Mouse (Mus musculus) c-Kit-positive CD71-positive TER-119-negative erythroid progenitor cells, embryonic 14.5 days (primary cell): ENCODE results near the gene Hoxc9.

Experiments
- DNase-seq: peaks from one replicate; pipeline ENCODE4 v3.0.0-alpha.2; 2013; ENCODE audit warnings: low read depth

The Hoxc9 gene

DNA sequence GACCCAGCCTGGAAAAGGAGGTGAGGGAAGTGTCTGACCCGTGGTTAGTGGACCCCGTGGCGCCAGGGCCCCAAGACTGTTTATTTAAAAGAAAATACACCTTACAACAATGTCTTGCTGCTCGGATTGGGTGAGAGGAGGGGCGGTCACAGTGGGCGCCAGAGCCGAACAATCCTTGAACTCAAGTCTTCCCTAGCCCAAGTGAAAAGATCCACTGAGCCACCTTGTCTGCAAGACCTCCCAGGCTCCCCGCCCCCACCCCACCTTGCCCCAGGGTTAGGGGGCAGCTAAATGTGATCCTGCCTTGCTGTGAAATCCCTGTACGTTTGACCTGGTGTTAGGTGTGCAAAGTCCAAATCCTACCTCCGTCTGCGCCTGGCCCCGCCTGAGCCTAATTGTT, 19.3 kb upstream of the Hoxc9 start:
- no peak for DNase-seq

DNA sequence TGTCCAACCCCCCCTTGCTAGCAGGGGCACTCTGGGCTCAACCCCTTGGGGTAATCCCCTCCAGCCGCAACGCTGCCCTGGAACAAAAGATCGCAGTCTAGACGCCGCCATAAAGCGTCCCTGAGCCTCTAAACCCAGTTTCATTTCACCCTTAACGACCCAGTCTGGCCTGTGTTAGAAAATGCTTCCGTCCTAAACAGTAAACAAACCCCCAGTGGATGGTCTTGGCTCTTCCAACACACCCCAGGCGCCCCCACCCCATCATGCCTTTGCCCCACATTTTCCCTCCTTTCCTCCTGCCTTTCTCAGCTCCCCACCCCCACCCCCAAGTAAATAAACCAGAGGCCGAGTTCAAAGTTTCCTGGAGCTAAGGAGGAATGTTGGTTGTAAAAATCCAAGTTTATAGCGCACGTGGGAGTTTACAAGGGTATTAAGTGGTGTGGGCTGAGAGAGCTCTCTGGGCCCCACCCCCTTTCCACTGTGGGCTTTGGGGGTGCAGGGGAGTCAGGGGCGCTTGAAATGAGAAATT, 16.5 kb upstream of the Hoxc9 start:
- no peak for DNase-seq

DNA sequence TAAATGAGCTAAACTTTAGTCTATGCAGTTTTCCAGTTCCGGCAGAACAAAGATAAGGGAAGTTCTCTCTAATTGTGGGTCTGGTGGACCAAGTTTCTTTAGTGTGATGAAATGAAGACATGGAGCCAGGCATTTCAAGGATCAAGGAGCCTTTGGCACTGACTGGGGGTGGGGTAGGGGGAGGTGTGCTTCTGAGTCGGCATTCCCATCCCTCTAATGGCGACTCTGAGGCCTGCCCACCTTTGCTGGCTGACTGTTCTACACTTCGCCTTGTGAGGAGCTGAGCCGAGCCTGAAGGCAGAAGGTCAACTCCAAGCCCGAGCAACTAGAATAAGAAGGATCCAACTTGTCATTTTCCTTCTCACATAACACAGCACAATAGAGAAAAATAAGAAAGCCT, 14.5 kb upstream of the Hoxc9 start:
- no peak for DNase-seq

DNA sequence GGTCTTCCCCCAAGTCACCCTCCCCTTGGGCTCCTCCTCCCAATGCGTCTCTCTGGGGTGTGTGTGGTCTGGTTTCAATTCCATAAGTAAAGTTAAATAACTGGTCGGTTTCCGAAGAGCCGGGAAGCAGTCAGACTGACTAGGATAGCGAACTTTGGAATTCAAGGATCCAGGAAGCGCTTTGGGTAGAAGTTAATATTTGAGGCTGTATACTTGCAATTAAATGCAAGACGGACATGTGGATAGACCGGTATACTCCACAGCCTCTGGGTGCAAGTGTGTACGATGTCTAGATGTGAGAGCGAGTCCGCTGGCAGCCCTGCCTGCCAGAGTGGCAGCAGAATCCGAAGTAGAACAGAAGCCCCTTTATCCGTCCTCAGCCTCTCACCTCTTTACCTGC, 13.7 kb upstream of the Hoxc9 start:
- DNase-seq, result no peak

DNA sequence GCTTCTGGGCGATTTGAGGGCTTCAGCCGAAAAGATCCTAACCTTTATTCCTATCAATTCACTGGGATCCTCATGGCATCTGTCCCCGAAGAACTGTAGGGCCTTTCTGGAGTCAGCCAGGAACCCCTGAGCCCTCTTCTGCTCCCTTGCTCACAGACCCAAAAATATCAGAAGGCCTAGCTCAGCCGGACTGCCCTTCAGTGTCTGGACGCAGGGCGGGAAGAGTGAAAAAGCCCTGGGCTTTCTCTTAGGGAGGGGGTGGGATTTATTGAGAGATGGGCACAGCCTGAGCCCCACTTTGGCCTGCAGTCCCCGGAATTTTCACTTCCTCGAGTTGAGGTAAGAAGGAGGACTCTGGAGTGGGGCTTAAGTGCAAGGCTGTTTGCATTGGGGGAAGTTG, 13.0 kb upstream of the Hoxc9 start:
- no peak for DNase-seq

DNA sequence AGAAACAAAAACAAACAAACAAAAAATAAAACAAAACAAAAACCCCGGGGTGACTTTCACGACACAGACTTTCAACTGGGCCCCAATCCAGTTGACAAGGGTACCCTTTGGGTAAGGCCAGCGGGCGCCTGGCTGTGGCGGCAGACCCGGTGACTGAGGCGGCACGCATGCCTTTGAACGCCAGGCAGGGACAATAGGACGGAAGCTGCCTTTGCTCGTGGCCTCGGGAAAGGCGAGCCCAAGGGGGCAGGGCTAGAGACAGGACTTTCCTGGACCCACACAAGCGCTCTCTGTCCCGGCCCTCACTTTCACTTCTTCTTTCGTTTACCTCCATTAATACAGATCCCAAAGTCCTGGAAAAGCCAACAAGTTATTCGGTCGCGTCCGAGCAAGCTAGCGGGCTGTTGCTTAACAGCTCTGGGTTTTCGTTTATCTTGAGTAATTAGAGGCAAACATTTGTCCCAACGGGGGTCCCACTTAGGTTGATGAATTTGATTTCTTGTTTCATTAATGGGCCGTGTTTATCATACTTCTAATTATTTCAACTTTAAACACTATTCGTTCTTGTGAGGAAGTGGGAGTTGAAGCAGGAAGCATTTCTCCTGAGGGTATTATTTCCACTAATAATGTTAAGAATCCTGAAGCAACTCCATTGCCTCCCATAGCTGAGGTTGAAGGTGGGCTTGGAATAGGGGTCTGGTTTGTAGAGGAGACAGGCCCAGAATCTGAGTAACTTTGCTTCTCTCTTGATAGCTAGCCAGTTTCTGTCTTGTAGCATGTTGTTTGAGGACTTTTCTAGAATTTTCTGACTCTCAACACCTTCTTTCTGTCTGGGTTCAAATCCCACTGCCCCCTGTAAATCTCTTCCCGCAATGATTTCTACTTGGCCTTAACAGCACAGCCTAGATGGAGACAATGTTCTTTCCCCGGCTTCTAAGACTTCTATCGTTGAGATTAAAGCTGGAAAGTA, 12.3 kb upstream of the Hoxc9 start:
- DNase-seq, result no peak

DNA sequence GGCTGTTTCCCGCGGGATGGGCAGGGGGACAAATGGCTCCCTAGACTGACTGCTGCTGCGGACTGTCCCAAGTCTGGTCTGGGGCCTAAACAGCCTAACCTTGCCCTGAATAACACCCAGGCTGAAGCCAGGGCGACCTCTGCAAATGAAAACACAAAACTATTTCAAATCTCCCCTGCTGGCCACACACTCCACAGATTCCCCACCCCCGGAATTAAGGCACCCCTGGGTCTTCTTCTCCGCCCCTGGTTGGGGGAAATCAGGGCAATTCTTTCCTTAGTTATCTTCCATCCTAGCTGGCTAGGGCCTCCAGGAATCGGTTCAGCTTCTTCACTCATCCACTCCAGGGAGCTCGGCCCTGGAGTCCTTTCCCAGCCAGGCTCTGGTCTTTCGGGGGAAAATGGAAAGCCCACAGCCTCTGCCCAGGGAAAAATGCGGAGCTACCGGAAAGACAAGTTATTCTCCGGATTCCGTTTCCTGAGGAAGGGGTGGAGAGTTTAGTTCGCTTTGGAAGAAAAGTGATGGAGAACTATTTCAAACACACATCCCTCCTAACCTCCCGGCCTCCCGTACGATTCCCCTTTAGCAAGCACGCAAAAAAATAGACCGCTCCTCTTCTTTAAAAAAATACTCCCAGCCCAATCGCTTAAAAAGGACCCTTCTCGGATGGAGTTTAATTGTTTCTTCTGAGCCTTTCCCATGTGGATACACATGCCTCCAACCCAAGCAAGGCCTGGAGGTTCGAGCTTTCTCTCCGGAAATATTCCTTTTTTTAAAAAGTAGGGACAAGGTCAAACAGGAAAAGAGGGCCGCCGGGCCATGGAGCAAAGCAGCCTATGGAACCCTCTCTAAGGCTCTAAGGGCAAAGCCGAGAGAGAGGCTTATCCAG, 11.0 kb upstream of the Hoxc9 start:
- DNase-seq, result no peak

DNA sequence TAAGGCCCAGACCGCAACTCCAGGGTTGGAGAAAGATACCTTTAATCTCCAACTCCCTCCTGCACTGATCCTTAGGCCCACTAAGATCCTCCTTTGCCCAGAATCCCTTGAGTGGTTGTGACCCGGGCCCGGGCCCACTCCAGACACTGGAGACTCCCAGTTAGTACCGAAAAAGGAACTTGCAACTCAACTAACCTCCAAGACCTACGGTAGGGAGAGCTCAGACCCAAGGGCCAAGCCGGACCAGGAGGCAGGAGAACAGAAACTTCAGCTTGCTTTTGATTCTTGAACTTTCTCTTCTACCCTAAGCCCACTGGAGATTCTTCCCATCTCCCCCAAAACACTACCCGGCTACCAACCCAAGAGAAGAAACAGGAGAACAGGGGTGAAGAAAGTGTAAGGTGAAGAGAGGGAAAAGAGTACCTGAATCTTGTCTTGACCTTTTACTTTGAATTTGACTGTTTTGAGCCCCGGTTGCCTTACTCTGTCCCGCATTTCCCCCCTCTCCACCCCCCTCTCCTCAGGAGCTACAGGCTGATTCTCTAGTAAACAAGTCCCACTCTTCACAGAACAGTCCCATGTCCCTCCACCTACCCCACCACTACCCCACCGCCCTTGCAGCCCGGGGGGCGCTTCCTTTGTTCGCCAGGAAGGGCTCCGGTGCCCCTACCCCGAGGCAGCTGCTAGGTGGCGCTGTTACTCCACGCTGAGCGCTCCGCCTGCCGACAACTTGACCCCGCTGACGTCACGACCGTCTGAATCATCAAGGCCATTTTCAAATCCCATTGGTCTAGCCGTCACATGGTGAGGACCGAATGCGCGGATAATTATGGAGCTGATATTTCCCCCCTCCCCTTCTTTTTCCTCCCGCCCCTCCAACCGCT, 10.1 kb upstream of the Hoxc9 start:
- peak; percentile 50 for DNase-seq

DNA sequence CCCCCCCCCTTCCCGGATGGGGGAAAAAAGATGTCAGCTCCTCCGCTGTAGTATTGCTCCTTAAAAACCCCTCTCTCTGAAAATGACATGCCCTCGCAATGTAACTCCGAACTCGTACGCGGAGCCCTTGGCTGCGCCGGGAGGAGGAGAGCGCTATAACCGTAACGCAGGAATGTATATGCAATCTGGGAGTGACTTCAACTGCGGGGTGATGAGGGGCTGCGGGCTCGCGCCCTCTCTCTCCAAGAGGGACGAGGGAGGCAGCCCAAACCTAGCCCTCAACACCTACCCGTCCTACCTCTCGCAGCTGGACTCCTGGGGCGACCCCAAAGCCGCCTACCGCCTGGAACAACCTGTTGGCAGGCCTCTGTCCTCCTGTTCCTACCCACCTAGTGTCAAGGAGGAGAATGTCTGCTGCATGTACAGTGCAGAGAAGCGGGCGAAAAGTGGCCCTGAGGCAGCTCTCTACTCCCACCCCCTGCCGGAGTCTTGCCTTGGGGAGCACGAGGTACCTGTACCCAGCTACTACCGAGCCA, 9.4 kb upstream of the Hoxc9 start, which contains the start of gene Hoxc10:
TSS of gene Hoxc10 (plus strand) at position 21 of the 536 bp plus-strand sequence.
- DNase-seq, result no peak

DNA sequence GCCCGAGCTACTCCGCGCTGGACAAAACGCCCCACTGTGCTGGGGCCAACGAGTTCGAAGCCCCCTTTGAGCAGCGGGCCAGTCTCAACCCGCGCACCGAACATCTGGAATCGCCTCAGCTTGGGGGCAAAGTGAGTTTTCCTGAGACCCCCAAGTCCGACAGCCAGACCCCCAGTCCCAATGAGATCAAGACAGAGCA, 9.0 kb upstream of the Hoxc9 start, which contains the start of gene Hoxc5:
TSS of gene Hoxc5 (plus strand) at position 132 of the 199 bp plus-strand sequence.
- no peak for DNase-seq

DNA sequence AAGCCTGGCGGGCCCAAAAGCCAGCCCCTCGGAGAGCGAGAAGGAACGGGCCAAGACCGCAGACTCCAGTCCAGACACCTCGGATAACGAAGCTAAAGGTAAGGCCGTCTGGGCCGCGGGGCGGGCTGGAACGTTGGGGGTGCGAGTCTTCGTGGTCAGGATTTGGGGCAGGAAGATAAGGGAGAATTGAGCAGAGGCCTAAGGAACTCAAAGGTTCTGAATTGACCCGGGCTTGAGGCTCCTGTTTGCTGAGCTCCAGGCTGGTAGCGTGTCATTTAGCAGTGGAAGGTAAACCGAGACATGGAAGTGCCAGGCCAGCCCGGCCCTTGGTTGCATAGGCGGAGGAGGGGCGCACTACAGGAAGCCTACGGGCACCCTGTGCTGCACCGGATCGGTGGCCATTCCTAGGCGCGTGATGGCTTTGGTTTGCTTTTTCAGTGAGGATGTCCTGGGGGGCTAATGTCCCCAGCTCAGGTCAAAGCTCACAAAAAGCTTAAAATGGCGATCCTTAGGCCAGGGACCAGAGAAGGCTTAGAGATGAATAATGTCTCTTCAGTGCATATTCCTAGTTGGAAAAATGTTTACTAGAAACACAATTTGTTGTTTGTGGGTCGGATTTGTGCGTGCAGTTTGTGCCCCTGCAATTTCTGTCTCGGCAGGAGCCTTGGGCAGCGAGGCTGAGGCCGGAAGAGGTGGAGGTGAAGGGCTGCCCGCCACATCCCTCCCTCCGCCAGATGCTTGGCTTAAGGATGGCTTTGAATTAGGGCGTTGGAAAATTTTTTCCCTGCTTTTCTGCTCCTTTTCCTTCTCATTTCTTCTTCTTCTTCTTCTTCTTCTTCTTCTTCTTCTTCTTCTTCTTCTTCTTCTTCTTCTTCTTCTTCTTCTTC, 8.5 kb upstream of the Hoxc9 start:
- DNase-seq, result no peak

DNA sequence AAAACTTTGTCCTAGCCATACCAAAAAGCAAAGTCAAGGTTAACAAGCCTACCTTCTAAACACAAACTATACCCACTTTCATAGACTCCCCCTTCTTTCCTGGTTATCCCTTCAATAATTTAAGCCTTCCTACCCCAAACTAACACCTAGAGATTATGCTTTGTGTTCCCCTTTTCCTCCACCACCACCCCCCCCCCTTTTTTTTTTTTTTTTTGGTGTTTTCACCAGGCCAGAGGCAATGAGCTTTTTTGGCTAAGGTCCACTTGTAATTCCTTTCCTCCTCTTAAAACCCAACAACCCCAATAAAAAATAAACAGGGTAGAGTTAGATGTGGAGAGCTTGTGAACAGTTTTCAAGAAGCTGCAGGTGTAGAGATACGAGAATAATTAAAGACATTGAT, 6.9 kb upstream of the Hoxc9 start:
- no peak for DNase-seq

DNA sequence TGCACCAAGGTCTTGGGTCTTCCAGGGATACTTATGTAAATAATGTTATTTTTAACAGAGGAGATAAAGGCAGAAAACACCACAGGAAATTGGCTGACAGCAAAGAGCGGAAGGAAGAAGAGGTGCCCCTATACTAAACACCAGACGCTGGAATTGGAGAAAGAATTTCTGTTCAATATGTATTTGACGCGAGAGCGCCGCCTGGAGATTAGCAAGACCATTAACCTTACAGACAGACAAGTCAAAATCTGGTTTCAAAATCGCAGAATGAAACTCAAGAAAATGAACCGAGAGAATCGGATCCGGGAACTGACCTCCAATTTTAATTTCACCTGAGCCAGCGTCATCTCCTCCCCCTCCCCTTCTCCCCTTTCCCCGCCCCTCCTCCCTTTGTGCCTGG, 5.5 kb upstream of the Hoxc9 start:
- no peak for DNase-seq

DNA sequence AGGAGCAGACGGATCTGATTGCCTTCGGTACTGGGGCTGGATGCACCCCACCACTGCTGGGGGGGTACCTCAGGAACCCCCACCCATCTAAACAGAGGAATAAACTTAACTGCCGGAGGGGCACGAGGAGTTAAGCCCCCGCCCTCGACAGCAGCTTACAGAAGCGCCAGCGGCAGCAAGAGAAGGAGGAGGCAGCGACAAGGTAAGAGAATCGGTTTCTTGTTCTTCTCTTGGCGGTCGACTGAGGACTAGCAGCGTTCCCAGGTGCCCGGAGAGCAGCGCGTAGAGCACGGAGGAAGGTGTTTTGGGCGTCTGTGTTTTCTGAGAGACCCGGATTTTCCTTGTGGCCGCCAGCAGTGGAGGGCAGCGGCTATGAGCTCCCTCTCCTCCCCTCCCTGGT, 4.0 kb upstream of the Hoxc9 start:
- DNase-seq, result no peak

DNA sequence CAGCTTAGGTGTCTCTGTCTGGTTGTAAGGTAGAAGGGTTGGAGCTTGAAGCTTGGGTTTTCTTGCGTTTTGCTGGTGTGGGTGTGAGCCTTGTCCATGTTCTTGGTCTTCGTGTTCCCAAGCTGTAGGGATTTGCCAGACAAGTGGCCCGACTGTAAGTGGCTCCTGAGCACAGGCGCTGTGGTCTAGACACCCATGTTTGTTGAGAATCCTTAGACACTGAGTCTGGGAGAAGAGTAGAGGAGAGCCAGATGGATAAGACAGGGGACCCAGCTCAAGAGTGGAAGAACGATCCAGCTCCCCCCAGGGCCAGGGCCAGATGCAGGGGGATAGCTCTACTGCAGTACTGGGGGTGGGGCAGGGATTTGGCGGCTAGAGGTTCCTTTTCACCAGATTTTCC, 3.5 kb upstream of the Hoxc9 start:
- no peak for DNase-seq

DNA sequence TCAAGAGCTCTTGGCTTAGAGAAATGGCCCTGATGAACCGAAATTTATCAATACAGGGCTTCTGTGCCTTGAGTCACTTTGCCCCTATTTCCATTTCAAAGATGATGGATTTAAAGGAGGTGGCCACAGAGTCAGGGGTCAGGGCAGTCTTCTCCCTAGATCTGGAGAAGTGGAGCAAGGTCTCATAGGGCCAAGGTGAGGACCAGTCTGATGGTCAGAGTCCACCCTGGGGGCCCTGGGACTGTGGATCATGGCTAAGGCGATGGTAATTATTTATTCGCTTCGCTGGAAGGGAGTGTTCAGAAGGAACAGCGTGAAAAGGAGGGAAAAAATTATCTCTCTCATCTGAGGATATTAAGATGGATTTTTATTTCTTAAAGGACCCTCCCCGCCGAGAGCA, 1.2 kb upstream of the Hoxc9 start:
- DNase-seq, result no peak

DNA sequence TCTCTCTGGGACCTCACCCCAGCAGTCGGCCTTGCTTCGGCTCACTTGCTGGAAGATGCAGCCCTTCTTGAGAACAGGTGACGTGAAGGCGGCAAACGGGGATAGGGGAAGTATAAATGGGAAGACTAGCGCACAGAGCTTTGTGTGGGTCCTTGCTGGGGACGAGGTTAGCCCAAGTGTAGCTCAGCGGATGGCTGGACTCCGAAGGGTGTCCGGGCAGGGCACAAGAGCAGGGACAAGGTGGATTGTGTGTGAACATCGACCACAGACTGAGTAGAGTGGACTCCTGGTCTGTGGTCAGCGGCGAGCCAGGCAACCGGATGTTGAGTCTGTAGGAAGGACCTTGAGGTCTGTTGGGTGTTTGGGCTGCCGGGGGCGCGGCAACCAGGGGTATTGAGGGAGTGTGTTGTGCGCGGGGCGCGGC, 539 bp upstream of the Hoxc9 start:
- no peak for DNase-seq

DNA sequence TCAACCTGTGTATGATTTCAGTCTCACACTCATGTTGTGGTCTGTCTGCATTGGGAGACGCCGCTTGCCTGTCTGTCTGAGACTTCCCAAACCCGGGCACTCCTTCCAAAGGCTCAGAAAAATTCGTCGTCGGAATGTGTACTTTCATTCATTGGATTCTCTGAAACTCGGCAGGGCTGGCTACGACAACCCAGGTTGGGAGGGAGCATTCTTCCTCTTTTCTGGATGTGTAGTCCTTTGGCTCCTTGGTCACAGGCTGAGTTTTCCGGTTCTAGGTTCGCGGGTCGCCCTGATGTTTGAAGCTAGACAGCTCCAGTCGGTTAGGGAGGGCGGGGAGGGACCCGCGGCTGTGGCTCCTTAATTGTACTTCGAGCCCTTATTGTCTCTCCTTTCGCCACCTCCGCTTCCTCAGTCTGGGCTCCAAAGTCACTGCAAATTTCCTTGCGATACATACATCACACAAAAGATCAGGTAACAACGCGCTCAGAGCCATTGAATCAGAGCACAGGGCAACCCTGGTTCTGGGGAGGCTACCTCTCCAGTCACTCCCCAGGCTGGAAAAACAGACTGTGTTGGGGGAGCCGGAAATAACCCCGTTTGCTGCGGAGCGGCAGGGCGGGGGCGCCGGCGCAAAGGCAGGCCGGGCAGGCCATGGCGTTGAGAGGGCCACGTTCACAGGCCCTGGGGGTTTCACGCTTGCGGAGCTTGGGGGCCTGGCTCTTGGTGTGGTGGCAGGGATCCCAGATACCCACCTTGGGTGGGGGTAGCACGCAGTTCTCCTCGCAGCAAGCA, 588 bp downstream of the Hoxc9 start:
- DNase-seq, result no peak

DNA sequence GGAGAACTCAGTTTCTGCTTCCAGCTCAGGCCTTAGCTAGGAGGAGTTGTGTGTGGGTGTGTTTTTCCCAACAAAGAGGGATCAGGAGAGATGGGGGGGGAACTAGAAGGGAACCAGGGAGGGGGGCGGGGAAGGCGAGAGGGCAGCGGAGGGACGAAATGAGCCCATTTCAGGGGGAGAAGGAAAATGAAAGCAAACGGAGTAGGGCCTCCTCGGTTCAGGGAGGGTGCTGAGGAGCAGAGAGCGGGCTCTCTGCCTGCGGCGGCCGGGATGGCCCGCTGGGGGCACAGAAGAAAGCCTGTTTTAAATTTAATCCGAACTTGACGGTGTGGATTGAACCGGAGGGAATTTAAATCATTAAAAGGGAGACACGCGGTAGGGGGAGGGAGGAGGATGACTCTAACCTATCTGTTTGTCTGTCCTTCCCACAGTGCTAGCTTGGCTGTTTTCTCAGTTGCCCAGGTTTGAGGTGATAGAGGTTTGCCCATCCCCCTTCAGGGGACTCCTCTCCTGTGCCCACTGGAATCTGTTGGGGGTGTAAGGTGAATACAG, 1.3 kb downstream of the Hoxc9 start:
- DNase-seq, result no peak
